Comparison of ENCODE assay signal across 15 mouse cellular contexts in the genomic region with DNA sequence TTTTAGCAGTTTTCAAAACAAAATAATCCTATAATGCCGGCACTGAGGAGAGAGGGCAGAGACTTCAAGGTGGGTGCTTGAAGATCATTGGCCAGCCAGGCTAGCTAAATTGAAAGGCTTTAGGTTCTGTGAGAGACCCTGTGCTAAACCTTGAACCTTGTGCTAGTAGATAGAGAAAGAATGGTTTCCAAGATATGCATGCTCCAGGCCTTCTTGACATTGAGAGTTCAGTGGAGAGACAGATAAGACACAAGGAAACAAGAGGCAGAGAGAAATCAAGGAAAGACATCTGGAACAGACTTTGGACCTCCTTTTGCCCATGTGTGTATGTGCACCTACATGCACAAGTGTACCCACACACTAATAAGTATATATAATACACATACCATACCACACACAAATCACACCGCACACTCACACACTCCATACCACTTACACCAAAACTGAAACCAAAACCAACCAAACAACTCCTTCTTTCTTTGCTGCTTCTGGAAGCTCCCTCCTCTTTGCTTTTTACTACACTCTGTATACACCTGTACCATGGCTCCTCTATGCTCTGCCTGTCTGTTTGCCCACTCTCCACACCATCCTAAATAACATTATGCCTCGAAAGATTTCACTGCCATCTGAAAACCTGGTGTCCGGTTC. TPM values are rescaled to one million over a fixed set of nuclear protein-coding genes. Genes with fewer than 3 reads are reported as not detected.
DNase-seq lines count a peak whose midpoint lies in the region; ATAC-seq and TF ChIP-seq lines count a peak whose summit lies in the region.
"Had no signal": no experiment of that assay in that cellular context is flagged by ENCODE, and none has a peak within 500 bp of the region (broad histone marks: within the 10 kb centered on the region; RNA-seq: fewer than 3 reads in every experiment).

No protein-coding gene starts in this region.

- H3K27me3 ChIP-seq in heart, embryonic 13.5 days (replicated peaks): no peaks in the 10 kb centered on the region
- no peaks in the 10 kb centered on the region for H3K27me3 ChIP-seq in liver, embryonic 14.5 days (ENCODE audit: control insufficient read depth, insufficient read depth, low read length)
- no peaks in the 10 kb centered on the region for H3K27me3 ChIP-seq in stomach, embryonic 15.5 days (replicated peaks)
- H3K27me3 ChIP-seq: hindbrain, embryonic 15.5 days; midbrain, embryonic 15.5 days had no signal

- TF ChIP-seq EP300 in liver, embryonic 14.5 days (IDR thresholded peaks at IDR 0.05; ENCODE audit: low read depth): peak; percentile 96

- DNase-seq in heart, postnatal 36 days: no peak
- peak; percentile 84 to 90 (median 87) for DNase-seq in liver, embryonic 14.5 days (ENCODE audit: low read depth in 3 of 3, low spot score in 3 of 3)
- DNase-seq in frontal cortex, postnatal 10 days (ENCODE audit: low spot score in 2 of 2): no peak
- no peak for DNase-seq in MN1 (ENCODE audit: low spot score)
- no peak for DNase-seq in embryo, embryonic 11 days
- DNase-seq: kidney, postnatal 14 days; lung, embryonic 14.5 days; thymus, adult 18-20 months had no signal

- no peak for ATAC-seq in heart, embryonic 13.5 days (ENCODE audit: extremely low read depth, insufficient number of reproducible peaks, low FRiP score, low TSS enrichment)
- ATAC-seq in erythroblast, adult 5-6 weeks (replicated peaks; ENCODE audit: low FRiP score, poor library complexity, severe bottlenecking): peak; percentile 75
- peak; percentile 90 for ATAC-seq in liver, embryonic 14.5 days (ENCODE audit: insufficient read depth)
- peak; percentile 82 for ATAC-seq in stomach, embryonic 15.5 days (ENCODE audit: insufficient read depth, low FRiP score, low read depth)
- ATAC-seq: forebrain, embryonic 14.5 days; midbrain, embryonic 15.5 days had no signal

- H3K4me1 ChIP-seq in heart, embryonic 13.5 days: peaks cover 18% of the 10 kb centered on the region
- peaks cover 69 to 72% of the 10 kb centered on the region in 2 experiments for H3K4me1 ChIP-seq in liver, embryonic 14.5 days (replicated peaks; ENCODE audit: control insufficient read depth in 2 of 2, insufficient read depth in 2 of 2, low read length in 1 of 2)
- no peaks in the 10 kb centered on the region for H3K4me1 ChIP-seq in stomach, embryonic 15.5 days
- H3K4me1 ChIP-seq: midbrain, embryonic 15.5 days had no signal

- peak overlapping the region; percentile 7; the same call in 1 of the 2 replicates for H3K4me2 ChIP-seq in heart, embryonic 13.5 days
- H3K4me2 ChIP-seq in liver, embryonic 14.5 days (ENCODE audit: low read depth): peak overlapping the region; percentile 92
- no peak overlapping the region for H3K4me2 ChIP-seq in stomach, embryonic 15.5 days
- H3K4me2 ChIP-seq: hindbrain, embryonic 15.5 days; lung, embryonic 14.5 days; midbrain, embryonic 15.5 days had no signal

- no peak overlapping the region for H3K4me3 ChIP-seq in heart, embryonic 13.5 days
- H3K4me3 ChIP-seq in liver, embryonic 14.5 days (ENCODE audit: insufficient read depth in 1 of 2, low read depth in 2 of 2, low read length in 2 of 2): peak overlapping the region; percentile 11 to 42; a peak in 3 of 4 replicates
- H3K4me3 ChIP-seq in stomach, embryonic 15.5 days (replicated peaks): no peak overlapping the region
- H3K4me3 ChIP-seq: hindbrain, embryonic 15.5 days; left cerebral cortex, adult 2 months; midbrain, embryonic 15.5 days had no signal

- no peak overlapping the region for H3K9ac ChIP-seq in heart, embryonic 13.5 days
- H3K9ac ChIP-seq in liver, embryonic 14.5 days (replicated peaks): peak overlapping the region; percentile 79
- no peak overlapping the region for H3K9ac ChIP-seq in stomach, embryonic 15.5 days
- H3K9ac ChIP-seq: hindbrain, embryonic 15.5 days; lung, embryonic 14.5 days; midbrain, embryonic 15.5 days had no signal

- H3K9me3 ChIP-seq in heart, embryonic 13.5 days: no peaks in the 10 kb centered on the region
- no peaks in the 10 kb centered on the region for H3K9me3 ChIP-seq in liver, embryonic 14.5 days (ENCODE audit: control insufficient read depth, low read length)
- H3K9me3 ChIP-seq in stomach, embryonic 15.5 days: no peaks in the 10 kb centered on the region
- H3K9me3 ChIP-seq: hindbrain, embryonic 15.5 days; midbrain, embryonic 15.5 days had no signal

- 82% methylated on average over 4 of the region's 4 CpGs for WGBS in heart, embryonic 13.5 days
- WGBS in liver, embryonic 14.5 days (ENCODE audit: insufficient replicate concordance): 39% methylated on average over 4 of the region's 4 CpGs
- WGBS in stomach, embryonic 15.5 days: 81% methylated on average over 4 of the region's 4 CpGs

- peak overlapping the region; percentile 48; the same call in 1 of the 2 replicates for H3K27ac ChIP-seq in heart, embryonic 13.5 days (replicated peaks)
- peak overlapping the region; percentile 97 for H3K27ac ChIP-seq in liver, embryonic 14.5 days
- H3K27ac ChIP-seq in stomach, embryonic 15.5 days: no peak overlapping the region
- H3K27ac ChIP-seq: hindbrain, embryonic 15.5 days; left cerebral cortex, adult 2 months; midbrain, embryonic 15.5 days had no signal

- no peaks in the 10 kb centered on the region for H3K36me3 ChIP-seq in heart, embryonic 13.5 days
- no peaks in the 10 kb centered on the region for H3K36me3 ChIP-seq in liver, embryonic 14.5 days (replicated peaks; ENCODE audit: control insufficient read depth, insufficient read depth, low read depth)
- no peaks in the 10 kb centered on the region for H3K36me3 ChIP-seq in stomach, embryonic 15.5 days
- H3K36me3 ChIP-seq: hindbrain, embryonic 15.5 days; midbrain, embryonic 15.5 days had no signal

- intact Hi-C loops in heart, postnatal 36 days (cut with DNase I): no loop called here

- TF ChIP-seq CTCF in liver, embryonic 14.5 days (IDR thresholded peaks at IDR 0.05; ENCODE audit: low read depth): no peak

RNA-seq across cellular contexts. Expression of a gene that starts 24.6 kb away (rescaled TPM):
- polyA plus RNA-seq in heart, embryonic 13.5 days (2015; fragmentation: Nextera tagmentation; extraction: Ambion mirVana): 9.5 and 10.4 TPM in 2 replicates
- 100 to 1,000 TPM in 1 of 2 experiments, 10 to 100 TPM in 1; 92.1 to 101 TPM for total RNA-seq in heart, postnatal 36 days (2021)
- total RNA-seq in erythroblast, adult 5-6 weeks (2015; ENCODE audit: low replicate concordance): 127 and 168 TPM in 2 replicates
- 72.9 and 90.6 TPM in 2 replicates for total RNA-seq in erythroblast, adult 5-6 weeks (2017; ENCODE audit: low replicate concordance)
- polyA plus RNA-seq in liver, embryonic 14.5 days (2012; rRNA removed): 10.7 and 12.3 TPM in 2 replicates
- 13.0 and 15.5 TPM in 2 replicates for polyA plus RNA-seq in liver, embryonic 14.5 days (2014; fragmentation: Nextera tagmentation; extraction: Ambion mirVana)
- polyA plus RNA-seq in stomach, embryonic 15.5 days (2015; fragmentation: Nextera tagmentation; extraction: Ambion mirVana): 23.8 and 25.6 TPM in 2 replicates

RNA-seq across cellular contexts. Expression of a gene that starts 25.4 kb away (rescaled TPM):
- 2.4 TPM in 2 replicates for polyA plus RNA-seq in heart, embryonic 13.5 days (2015; fragmentation: Nextera tagmentation; extraction: Ambion mirVana)
- 1 to 10 TPM; 2.1 TPM for total RNA-seq in heart, postnatal 36 days (2021)
- 55.9 and 63.7 TPM in 2 replicates for total RNA-seq in erythroblast, adult 5-6 weeks (2015; ENCODE audit: low replicate concordance)
- total RNA-seq in erythroblast, adult 5-6 weeks (2017; ENCODE audit: low replicate concordance): 83.5 and 85.7 TPM in 2 replicates
- polyA plus RNA-seq in liver, embryonic 14.5 days (2012; rRNA removed): 4.5 and 5.1 TPM in 2 replicates
- 6.3 and 8.4 TPM in 2 replicates for polyA plus RNA-seq in liver, embryonic 14.5 days (2014; fragmentation: Nextera tagmentation; extraction: Ambion mirVana)
- 3.4 and 3.5 TPM in 2 replicates for polyA plus RNA-seq in stomach, embryonic 15.5 days (2015; fragmentation: Nextera tagmentation; extraction: Ambion mirVana)

Comparison
In these comparisons a context has a peak if more than half of its experiments do, and no peak if none do; other contexts are left out.
1. H3K4me3 ChIP-seq: peak in liver, embryonic 14.5 days (2 of 2); none in heart, embryonic 13.5 days (single experiment) and stomach, embryonic 15.5 days (single experiment).
2. DNase-seq: peak in liver, embryonic 14.5 days (3 of 3); none in heart, postnatal 36 days (0 of 2), frontal cortex, postnatal 10 days (0 of 2), MN1 (single experiment) and embryo, embryonic 11 days (single experiment).